Mouse (Mus musculus) cerebellum, adult 18-20 months (tissue): ENCODE results near the gene Apoa4.

ENCODE experiments used
- DNase-seq, 2 experiments: peaks; one replicate each; pipeline ENCODE4 v3.0.0; 2021

Apoa4 gene

DNA sequence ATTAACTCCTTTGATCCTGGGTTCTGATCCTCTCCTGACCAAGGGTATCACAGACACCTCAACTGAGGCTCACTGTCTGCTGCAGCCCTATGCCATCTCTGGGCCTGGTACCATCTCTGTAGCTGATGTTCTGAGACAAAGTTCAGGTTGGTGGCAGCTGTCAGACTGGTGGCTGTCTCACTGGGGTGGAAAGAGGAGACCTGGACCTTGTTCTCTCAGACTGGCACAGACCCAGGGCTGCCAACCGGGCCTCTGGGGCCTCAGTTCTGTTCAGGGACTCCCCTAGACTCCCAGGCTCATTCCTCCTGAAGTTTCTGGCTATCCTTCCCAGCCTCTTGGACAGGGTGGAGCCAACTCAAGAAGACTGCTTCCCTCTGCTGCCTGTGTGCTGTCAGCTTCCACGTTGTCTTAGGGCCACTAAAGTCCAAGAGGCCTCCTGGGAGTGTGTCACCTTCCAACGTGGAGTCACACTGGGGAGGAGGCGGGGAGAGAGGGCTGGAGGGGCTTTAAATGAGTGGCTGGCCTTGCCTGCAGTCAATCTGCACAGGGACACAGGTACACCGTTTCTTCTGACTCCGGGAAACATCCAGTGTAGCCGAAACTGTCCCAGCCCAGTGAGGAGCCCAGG lies at the start of gene Apoa4:
Apoa4 (plus strand) TSS at position 171 of the 628 bp plus-strand sequence.
- no peak for DNase-seq

DNA sequence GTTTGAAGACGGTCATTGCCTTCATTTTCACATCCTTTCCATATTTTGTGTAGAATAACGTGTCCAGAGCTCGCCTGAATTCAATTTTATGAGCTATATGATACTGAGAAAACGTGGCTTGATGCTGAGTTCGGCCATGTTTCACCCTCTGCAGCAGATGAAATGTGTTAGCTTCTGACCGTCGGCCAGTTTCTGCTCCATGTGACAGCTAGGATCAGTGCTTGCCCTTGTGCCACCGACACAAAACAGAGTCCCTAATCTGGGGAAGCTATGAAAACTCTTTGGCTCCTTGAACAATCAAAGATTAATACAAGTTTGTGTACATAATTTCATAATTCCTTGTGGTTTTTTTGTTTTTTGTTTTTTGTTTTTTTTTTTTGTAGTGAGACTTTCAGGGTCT lies 49.3 kb upstream of the Apoa4 start:
- no peak for DNase-seq

DNA sequence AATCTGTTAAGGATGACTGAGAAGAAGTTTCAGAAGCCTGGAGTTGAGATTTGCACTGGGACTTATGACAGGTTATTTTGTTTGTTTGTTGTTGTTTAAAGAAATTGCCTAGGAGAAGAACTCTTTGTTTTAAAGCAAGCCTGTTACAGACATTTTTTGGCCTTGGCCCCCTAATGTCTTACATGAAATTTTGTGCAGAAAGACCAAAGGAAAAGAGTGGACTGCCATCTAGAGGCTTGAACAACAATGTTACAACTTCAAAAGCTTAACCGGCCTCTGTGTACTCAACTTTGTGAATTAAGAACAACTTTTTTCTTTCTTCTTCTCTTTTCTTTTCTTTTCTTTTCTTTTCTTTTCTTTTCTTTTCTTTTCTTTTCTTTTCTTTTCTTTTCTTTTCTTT lies 48.9 kb upstream of the Apoa4 start:
- DNase-seq: peak; percentile 42 to 47

DNA sequence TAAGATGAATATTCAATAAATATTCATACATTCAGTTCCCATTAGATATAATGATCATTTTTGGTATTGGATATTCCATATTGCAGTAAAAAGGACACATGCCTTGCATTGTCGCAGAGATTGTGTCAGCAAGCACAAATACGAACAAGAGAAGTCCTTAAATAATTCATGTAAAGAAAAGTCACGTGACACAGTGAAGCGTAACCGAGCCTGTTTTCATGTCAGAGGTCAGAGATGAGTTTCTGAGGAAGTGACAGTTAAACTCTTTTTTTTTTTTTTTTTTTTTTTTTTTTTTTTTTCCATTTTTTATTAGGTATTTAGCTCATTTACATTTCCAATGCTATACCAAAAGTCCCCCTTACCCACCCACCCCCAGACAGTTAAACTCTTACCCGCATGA lies 47.9 kb upstream of the Apoa4 start:
- no peak for DNase-seq

DNA sequence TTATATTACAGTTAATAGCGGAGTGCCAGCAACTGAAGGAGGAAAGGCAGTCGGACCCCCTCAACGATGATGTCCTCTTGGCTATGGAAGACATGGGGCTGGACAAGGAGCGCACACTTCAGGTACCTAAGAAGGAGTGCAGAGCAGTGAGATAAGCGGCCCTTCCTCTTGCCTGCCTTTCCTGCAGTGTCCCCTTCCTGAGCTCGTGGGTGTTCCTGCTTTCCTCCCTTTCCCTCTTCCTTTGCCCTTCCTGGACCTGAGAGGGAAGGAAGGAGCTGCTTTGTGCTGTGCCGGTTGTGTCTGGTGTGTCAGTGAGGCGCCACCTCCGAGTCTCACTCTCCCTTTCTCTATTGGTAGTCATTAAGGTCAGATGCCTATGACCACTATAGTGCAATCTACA lies 45.7 kb upstream of the Apoa4 start:
- no peak for DNase-seq

DNA sequence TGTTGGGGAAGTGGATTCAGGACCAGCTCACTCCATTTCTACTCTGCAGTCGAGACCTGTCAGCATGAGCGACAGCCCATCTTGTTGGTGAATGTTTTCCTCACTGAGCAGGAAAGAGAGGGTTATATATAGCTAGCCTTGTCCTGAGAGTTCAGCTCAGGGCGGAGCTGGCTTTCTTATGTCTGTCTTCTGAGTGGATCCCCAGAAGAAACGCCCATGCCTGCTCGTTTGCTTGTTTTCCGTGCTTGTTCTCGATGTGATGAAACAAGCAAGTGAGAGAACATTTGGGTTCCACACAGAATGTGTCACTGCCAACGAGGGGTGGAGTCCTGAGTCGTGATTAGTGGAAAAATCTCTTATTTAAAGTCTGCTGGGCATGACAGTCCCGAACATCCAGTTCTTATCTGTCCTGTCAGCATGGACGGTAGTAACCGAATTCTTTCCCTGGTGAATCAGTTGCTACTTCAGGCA lies 43.8 kb upstream of the Apoa4 start:
- DNase-seq: no peak

DNA sequence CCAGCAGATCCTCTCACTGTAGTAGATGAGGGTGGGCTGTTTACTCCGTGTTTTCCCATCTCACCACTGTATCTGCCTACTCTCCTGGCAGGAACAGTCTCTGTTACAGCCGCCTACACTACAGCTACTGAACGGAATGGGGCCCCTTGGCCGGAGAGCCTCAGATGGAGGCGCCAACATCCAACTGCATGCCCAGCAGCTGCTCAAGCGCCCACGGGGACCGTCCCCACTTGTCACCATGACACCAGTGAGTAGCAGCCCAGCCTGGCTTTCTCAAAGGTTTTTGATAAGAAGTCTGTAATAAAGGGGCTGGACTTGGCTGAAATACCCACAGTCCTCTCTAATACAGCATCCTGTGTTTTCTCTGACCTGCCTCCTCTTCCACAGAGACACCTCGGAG lies 42.0 kb upstream of the Apoa4 start:
- no peak for DNase-seq

DNA sequence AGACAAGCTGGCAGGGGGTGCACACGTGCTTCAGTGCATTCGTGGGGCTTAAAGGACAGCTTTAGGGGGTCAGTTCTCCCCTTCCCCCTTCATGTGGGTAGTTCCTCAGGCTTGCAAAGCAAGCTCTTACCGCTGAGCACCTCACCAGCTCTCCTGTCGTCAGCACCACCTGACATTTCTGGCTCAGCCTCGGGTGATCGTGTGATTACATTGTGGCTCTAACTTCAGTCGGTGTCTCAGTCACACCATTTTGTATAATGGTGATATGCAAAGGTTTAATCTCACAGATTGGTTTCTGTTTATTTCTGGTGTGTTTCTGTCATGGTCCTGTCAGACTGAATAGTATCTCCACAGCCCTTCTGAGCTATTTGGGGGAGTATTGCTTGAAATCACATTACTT lies 41.6 kb upstream of the Apoa4 start:
- DNase-seq: no peak

DNA sequence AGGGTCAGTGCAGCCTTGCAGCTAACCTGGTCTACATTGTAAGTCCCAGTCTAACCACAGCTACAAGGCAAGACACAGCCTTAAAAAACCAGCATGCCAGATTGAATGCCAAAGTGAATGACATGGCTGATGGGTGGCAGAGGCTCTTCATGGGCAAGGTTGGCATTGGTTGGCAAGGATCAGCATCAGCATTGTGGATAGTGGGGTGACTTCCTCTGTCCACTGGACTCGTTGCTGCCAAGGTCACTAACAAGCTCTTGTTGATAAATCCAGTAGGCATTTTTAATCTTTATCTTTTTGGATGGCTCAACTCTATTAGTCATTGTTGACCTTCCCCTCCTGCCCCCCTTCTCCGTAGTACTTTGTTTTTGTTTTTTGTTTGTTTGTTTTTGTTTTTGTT lies 40.9 kb upstream of the Apoa4 start:
- DNase-seq: no peak

DNA sequence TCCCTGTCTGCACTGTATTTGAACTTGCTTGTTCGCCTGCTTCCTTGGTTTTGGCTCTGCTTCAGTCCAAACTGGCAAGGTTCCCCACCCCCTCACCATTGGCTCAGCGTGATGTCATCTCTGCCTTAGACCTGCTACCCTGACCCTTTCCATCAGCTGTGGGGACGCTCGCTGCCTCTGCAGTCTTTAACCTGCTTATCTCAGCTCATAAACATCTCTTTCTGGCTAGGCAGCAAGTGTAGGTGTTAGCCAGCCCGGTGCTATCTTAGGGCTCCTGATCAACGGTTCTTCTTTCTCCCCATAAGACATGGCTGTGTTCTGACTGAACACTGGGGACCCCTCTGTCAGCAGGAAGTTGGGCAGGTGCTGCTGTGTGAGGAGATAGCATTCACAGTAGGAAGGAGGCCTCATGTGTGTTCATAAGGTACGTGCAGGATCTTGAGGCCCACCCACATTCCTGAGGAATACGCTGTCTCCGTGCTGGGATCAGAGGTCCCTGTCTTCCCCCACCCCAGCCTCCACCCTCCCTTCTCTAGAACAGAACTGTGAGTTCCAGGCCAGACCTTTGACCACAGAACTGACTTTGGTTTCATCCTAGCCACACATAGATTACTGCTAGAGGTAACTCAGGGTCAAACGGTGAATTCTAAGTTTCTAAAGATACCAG lies 33.5 kb upstream of the Apoa4 start:
- DNase-seq: no peak

DNA sequence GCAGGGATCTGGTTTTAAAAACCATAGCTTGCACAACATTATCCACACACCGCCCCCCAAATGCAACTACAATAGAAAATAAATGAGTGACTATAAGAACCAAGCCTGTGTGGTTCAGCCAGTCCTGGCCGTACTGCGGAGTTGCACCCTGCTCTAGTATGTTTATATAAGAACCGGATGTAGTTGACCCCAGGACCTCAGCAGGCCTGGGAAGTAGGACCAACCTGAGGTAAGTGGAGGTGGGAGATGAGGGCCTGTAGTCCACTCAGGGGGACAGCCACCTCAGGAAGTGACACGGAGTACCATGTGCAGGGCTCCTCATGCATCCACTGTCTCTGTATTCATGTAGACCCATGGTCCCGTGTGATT lies 33.0 kb upstream of the Apoa4 start:
- no peak for DNase-seq

DNA sequence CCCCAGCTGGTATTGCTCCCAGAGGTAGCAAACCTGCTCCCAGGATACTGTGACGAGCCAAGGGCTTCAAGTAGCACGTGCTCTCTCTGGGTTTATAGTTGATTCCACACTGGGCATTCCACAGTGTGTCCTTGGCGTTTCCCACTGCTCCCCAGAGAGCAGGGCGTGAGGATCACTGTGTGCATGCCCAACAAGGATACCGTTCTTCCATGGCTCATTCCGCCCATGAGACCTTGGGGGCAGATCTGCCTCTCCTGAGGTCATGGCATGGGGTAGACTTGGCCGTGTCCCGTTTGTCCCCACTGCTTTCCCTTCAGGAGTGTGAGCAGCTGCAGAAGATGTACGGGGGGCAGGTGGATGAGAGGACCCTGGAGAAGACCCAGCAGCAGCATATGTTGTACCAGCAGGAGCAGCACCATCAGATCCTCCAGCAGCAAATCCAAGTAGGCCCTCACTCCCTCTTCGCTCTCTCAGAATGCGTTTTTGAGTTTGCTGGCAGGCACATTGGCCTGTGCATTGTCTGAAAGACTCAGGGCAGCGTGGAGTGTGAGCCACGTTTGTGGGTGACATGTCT lies 32.0 kb upstream of the Apoa4 start:
- peak; percentile 49 to 56 for DNase-seq

DNA sequence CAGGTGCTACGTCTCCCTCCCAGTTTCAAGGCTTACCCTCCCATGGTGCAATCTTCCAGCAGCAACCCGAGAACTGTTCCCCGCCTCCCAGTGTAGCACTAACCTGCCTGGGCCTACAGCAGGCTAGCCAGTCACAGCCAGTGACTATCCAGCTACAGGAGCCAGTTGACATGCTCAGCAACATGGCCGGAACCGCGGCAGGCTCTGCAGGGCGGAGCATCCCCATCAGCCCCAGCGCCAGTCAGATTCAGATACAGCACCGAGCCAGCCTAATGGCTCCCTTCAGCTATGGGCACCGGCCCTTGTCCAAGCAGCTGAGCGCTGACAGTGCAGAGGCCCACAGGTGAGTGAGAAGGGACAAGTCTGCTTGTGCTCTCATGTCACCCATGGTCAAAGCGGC lies 30.0 kb upstream of the Apoa4 start:
- no peak for DNase-seq

DNA sequence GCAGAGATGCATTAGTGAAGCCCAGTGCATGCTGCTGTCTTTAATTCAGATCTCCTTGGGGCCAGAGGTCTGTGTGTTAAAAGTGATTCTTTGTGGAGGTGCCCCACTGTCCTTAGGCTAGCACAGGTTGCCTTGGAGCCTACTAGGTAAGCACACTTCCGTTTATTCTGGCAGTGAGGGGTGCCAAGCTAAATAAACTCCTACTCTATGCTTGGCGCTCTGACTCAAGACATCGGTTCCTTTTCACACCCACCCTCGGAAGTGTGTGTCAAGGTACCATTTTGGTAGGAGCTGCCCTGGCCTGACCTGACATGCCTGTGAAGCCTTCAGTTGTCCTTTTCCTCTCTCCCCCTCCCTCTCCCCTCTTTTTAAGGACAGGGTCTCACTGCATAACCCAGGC lies 26.2 kb upstream of the Apoa4 start:
- no peak for DNase-seq

DNA sequence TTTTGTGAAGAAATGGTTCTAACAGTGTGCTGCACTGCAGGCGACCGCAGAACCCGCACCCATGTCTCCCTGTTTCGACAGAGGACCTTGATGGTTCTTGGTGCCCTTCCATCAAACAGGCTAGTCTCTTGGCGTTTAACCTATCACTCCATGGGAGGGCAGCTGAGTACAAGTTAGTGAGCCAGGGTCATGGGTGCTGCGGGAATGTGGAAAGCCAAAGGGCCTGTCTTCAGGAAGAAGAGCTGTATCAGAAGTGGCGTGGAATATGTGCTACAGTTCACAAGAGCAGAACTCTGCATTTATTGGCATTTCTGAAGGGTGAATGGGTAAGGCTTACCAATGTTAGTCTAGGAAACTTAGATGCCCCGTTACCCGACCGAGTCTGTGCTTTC lies 25.6 kb upstream of the Apoa4 start:
- no peak for DNase-seq

DNA sequence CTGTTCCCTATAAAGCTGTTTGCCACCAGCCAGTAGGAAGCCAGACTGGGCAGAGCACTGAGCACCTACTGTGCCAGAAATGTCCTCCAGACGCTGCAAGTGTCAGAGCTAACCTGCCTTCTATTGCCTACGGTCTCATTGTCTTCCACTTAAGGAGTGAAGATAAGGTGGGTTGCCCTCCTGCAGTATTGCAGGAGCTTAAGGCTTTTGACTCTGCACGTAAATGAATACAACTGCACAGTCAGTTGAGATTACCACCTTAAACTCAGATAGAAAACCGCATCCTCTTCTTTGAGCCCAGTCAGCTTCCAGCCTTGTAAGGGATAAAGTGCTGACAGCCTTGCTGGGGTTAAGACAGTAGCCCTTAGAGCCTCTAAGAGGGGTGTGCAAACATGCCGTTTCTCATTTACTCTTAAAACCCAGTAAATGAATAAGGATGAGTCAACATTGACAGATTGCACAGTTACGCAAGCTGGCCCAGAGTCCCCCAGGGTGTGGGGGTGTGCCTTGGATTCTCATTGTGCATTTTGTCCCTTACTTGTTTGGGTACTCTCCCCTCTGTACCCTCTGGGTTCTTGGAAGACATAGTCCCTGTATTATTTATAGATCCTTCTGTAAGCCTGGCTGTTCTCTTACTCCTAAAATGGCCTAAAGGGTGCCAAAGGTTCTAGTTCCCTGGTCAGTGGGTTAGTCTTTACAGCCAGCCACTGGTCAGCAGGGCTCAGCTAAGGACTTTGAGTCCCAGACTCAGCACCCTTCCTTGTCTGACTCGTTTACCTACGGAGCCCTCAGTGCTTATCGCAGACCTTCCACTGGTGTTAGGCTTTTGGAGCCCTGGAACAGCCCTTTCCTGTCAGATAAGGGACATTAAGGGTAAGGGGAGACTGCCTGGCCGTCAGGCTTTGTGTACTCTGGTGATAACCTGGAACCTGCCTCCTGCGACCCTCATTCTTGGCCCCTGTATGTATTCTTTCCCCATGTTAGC lies 24.9 kb upstream of the Apoa4 start:
- DNase-seq: peak; percentile 66 to 67

DNA sequence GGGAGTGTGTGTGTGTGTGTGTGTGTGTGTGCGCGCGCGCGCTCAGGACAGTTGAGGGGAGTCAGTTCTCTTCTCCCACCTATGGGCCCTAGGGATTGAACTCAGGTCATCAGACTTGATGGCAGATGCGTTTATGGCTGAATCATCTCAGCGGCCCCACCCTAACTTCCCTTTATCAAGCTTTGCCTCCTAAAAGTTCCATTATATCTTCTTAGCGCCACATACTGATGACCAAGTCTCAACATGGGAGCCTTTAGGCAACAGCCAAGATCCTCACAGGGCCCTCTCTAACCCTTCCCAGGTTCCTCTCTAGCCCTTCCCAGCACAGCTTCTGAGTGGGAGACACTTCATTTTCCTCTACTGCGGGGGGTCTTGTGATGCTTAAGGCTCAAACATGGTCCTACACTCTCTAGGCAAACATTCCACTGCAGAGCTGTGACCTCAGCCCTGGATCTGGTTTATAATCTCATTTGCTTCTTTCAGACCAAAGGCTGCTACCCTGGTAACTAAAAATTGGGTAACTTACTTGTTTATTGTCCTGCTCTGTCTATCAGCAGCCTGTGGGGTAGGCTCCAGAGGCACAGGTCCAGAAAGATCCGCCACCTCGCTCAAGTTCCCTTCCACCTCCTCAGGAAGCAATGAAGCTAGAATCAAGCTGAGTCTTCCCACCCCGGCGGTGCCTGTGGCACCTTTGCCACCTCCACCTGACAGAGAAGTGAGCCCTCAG lies 23.6 kb upstream of the Apoa4 start:
- DNase-seq: no peak

DNA sequence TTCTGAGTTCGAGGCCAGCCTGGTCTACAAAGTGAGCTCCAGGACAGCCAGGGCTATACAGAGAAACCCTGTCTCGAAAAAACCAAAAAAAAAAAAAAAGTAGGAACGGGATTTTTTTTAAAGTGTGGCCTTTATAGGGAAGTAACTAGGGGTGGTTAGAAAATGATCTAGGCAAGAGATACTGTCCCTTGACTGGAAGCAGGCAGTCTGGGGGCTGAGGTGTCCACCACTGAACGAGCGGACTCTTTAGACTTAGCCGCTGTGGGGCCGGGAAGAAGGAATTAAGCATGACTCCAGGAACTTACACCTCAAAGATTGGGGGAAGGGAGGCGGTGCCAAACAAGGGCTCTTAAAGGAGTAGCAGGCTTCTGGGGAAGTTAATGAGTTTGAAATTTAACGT lies 22.3 kb upstream of the Apoa4 start:
- no peak for DNase-seq

DNA sequence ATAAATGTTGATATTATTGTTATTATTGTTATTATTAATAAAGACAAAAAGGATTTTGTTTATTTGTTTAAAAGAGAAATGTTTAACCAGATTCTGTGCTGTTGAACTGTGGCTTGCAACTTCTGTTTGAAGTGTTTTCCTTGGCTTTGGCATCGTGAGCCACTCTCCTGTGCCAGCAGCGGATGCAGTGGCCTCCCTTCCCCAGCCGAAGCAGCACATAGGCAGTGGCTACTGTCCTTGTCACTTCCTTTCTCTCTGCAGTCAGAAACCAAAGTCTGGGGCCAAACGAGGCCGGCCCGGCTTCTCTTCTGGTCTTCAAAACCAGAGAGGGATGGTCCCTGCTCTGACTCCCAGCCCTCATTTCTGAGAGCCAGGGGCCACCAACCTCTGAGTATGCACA lies 17.4 kb upstream of the Apoa4 start:
- no peak for DNase-seq

DNA sequence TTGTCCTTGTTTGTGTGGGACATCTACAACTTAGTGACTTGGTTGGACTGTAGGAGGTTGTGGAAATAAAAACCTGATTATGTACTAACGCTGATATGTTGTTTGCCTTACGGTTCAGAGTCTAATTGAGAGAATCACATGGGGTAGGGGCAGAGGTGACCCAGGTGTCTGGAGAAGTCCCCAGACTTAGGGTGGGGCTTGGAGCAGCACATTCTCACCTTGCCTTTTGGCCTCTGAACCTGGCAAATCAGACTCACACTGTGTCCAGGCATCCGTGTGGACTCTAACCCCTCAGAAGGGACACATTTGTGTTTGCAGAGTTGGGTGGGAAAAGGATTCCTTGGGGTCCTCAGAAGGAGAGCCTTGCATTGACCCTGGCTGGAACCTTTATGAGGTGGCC lies 16.4 kb upstream of the Apoa4 start:
- no peak for DNase-seq

DNA sequence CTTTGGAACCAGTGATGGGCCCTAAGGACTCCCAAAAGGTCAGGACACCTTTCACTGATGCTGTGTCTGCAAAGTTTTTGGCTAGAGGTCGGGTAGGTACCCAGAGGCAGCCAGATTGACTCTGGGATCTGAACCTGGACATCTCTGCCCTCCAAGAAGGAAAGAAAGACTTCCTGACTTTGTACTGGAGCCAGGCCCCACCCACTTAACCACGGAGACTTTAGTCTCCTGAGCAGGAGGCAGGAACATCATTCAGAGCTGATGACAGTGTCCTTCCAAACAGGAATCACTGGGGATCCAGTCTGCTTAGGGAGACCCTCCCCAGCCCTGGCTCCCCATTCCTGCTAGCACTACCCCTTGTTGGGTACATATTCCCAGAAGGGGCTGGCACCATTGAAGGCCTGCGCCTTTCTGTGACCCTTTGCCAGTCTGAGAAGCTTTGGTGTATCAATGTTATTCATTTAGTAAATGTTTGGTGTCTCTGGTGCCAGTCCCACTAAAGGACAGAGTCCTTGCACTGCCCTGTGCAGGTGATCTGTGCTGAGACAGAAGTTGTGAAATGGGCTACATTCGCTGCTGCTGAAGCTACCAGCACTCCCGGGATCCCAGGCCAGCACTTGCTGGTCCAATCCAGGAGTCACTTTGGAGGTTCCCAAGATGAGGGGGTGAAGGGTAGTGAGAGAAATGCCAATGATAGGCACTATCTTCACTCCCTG lies 15.4 kb upstream of the Apoa4 start:
- no peak for DNase-seq

DNA sequence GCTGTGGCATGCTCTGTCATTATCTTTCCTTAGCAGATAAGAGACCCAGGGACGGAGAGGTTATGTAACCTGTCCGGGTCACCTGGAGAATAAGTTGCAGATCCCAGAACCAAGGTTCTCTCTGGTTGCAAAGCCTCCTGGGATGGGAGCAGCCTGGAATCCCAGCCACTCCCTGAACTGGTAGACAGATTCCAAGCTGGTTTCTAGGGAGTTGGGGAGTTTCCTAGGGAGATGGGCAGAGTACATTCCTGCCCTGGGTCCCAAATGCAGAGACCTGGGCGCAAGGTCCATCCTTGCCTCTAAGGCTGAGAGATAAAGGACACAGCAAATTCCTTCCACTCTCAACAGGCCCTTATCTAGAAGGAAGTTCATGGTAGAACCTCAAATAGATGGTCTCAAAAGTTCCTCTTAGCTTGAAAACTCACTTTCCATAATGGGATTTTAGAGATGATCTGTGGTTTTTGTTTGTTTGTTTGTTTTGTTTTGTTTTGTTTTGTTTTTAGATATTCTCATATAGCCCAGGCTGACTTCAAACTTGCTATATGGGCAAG lies 13.4 kb upstream of the Apoa4 start:
- DNase-seq: no peak
